Comparison of ENCODE assay signal across 11 mouse cellular contexts in the genomic region with DNA sequence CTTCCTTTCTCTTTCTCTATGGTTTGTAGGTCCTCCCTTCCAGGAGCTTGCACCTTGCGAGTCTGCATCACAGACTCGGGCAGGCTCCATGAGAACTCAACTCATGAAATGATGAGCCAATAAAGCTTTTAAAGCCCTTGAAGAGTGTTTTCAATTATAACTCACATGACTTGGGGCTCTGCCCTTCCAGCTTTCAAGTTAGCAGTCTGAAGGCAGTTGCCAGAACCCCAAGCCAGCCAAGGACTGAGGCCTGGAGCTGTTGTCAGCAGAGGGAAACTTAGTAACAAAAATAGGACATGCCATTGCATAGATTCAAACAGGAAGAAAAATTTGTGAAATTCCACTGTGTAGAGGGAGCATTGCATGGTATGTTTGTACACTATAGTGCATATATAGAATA.
A peak's percentile ranks its signal among the peaks of the same experiment; 100 is the strongest.
DNase-seq lines count a peak whose midpoint lies in the region; ATAC-seq lines count a peak whose summit lies in the region.
"Had no signal": no experiment of that assay in that cellular context is flagged by ENCODE, and none has a peak within 500 bp of the region (broad histone marks: within the 10 kb centered on the region; RNA-seq: fewer than 3 reads in every experiment).

No protein-coding gene starts in this region.

- ATAC-seq in forebrain, embryonic 16.5 days, result no peak
- ATAC-seq in activated CD4-positive, CD25-positive, alpha-beta regulatory T cell, adult 4 months, result no peak

- H3K27me3 ChIP-seq in forebrain, embryonic 10.5 days (ENCODE audit: poor library complexity, severe bottlenecking), result peaks cover 19% of the 10 kb centered on the region
- H3K27me3 ChIP-seq in forebrain, embryonic 16.5 days (replicated peaks; ENCODE audit: control insufficient read depth, insufficient read depth, low read length), result no peaks in the 10 kb centered on the region
- H3K27me3 ChIP-seq: neural tube, embryonic 13.5 days had no signal

- H3K27ac ChIP-seq in forebrain, embryonic 10.5 days, result peak overlapping the region; percentile 74
- no peak overlapping the region for H3K27ac ChIP-seq in forebrain, embryonic 16.5 days (ENCODE audit: low read length)
- H3K27ac ChIP-seq: macrophage; neural tube, embryonic 13.5 days had no signal

- H3K4me2 ChIP-seq in forebrain, embryonic 16.5 days (ENCODE audit: low read length), result no peak overlapping the region
- H3K4me2 ChIP-seq: neural tube, embryonic 13.5 days had no signal

- no peak overlapping the region for H3K4me3 ChIP-seq in forebrain, embryonic 10.5 days
- H3K4me3 ChIP-seq in forebrain, embryonic 16.5 days (replicated peaks; ENCODE audit: low read length), result no peak overlapping the region
- H3K4me3 ChIP-seq: neural tube, embryonic 13.5 days had no signal

- H3K9ac ChIP-seq in forebrain, embryonic 16.5 days (replicated peaks; ENCODE audit: low read depth, low read length), result no peak overlapping the region
- H3K9ac ChIP-seq: neural tube, embryonic 13.5 days had no signal

- 26% methylated on average over 2 of the region's 2 CpGs for WGBS in forebrain, embryonic 10.5 days
- 27% methylated on average over 2 of the region's 2 CpGs for WGBS in forebrain, embryonic 16.5 days

- H3K9me3 ChIP-seq in forebrain, embryonic 10.5 days, result no peaks in the 10 kb centered on the region
- H3K9me3 ChIP-seq in forebrain, embryonic 16.5 days (ENCODE audit: control insufficient read depth, low read length), result no peaks in the 10 kb centered on the region
- H3K9me3 ChIP-seq: neural tube, embryonic 13.5 days had no signal

- H3K4me1 ChIP-seq in forebrain, embryonic 10.5 days, result peaks cover 39% of the 10 kb centered on the region
- peaks cover 3% of the 10 kb centered on the region; the same call in 1 of the 2 replicates for H3K4me1 ChIP-seq in forebrain, embryonic 16.5 days (replicated peaks; ENCODE audit: control insufficient read depth, insufficient read depth, low read length)

- intact Hi-C loops in heart, postnatal 36 days (cut with DNase I), result no loop called here

- no peak for DNase-seq in forebrain, embryonic 10.5 days (ENCODE audit: extremely low spot score, low spot score)
- peak; percentile 5 for DNase-seq in urinary bladder, postnatal 25 days (ENCODE audit: low spot score)
- no peak for DNase-seq in urinary bladder, postnatal 10 days (ENCODE audit: low spot score)
- peak; percentile 30 to 50 for DNase-seq in heart, postnatal 36 days
- DNase-seq in right cerebral cortex, postnatal 4 days, result no peak
- DNase-seq in left cerebral cortex, adult 8-10 months (ENCODE audit: low spot score in 2 of 2), result no peak
- DNase-seq: kidney, adult 18-20 months had no signal

- no peaks in the 10 kb centered on the region for H3K36me3 ChIP-seq in forebrain, embryonic 10.5 days (replicated peaks)
- no peaks in the 10 kb centered on the region for H3K36me3 ChIP-seq in forebrain, embryonic 16.5 days (ENCODE audit: control insufficient read depth, insufficient read depth)
- H3K36me3 ChIP-seq: neural tube, embryonic 13.5 days had no signal

Comparison
In these comparisons a context has a peak if more than half of its experiments do, and no peak if none do; other contexts are left out.
1. DNase-seq: peak in urinary bladder, postnatal 25 days (single experiment) and heart, postnatal 36 days (2 of 2); none in forebrain, embryonic 10.5 days (single experiment), urinary bladder, postnatal 10 days (single experiment), right cerebral cortex, postnatal 4 days (single experiment) and left cerebral cortex, adult 8-10 months (0 of 2).